Mouse (Mus musculus) hindbrain, embryonic 12.5 days (tissue): ENCODE data around the gene Upk1b. TPM values are rescaled to one million over a fixed set of nuclear protein-coding genes. Genes with fewer than 3 reads are reported as not detected.
"Not testable (repeated sequence)": the region's sequence is repeated elsewhere in the genome, so short reads cannot be mapped to it uniquely, and the experiment has no call there.

Source experiments
- ATAC-seq: fragments of 200-750 bp; cut with Nextera tagmentation; 2 replicates; pipeline ENCODE4 v1.8.0; 2017; ENCODE audit warnings: moderate TSS enrichment; ENCODE audit not compliant: low FRiP score
- H3K27ac ChIP-seq: fragments of 300-500 bp; sonication (generic); 2 replicates; pipeline ENCODE4 v1.5.1; 2016; ENCODE audit warnings: mild to moderate bottlenecking
- H3K27me3 ChIP-seq: fragments of 300-500 bp; sonication (generic); 2 replicates; pipeline ENCODE4 v1.6.1; 2016; ENCODE audit warnings: mild to moderate bottlenecking
- H3K36me3 ChIP-seq: fragments of 300-500 bp; sonication (generic); 2 replicates; pipeline ENCODE4 v1.6.1; 2016; ENCODE audit warnings: mild to moderate bottlenecking
- H3K4me1 ChIP-seq: fragments of 300-500 bp; sonication (generic); 2 replicates; pipeline ENCODE4 v1.6.1; 2016
- H3K4me2 ChIP-seq: fragments of 300-500 bp; sonication (generic); replicated peaks from 2 replicates; pipeline ENCODE4 v1.6.1; 2016; ENCODE audit warnings: mild to moderate bottlenecking
- H3K4me3 ChIP-seq: fragments of 300-500 bp; sonication (generic); 2 replicates; pipeline ENCODE4 v1.5.1; 2016; ENCODE audit warnings: mild to moderate bottlenecking
- H3K9ac ChIP-seq: fragments of 300-500 bp; sonication (generic); 2 replicates; pipeline ENCODE4 v1.6.1; 2016; ENCODE audit warnings: mild to moderate bottlenecking, moderate library complexity
- H3K9me3 ChIP-seq: fragments of 300-500 bp; sonication (generic); replicated peaks from 2 replicates; pipeline ENCODE4 v1.6.1; 2016; ENCODE audit warnings: mild to moderate bottlenecking
- WGBS: fragments of 180-500 bp; shearing (Covaris S2); methylation state at CpG from one replicate; pipeline ENCODE4 v1.1.7; 2016; 5-methylcytosine and 5-hydroxymethylcytosine counted together
- polyA plus RNA-seq: library from polyadenylated mRNA; unstranded; fragments of >200 nt; fragmentation: Nextera tagmentation; extraction: Ambion mirVana; gene quantifications from 2 replicates; pipeline ENCODE4 v1.2.1, GENCODE M21; 2016

Gene Upk1b
- 3.2 and 3.8 TPM in 2 replicates for polyA plus RNA-seq

GRCm38 (mm10) chr16:38800091-38800490 lies at the start of gene Upk1b:
Gene Upk1b (minus strand): TSS chr16:38800328.
- 54% methylated on average over 10 of the region's 10 CpGs for WGBS
- Histone ChIP-seq H3K27ac (no peak within 1 kb of the TSS), H3K4me2 (no peak within 1 kb of the TSS), H3K9ac (no peak within 1 kb of the TSS), H3K4me3 (no peak within 1 kb of the TSS), H3K4me1 (no peaks in the 10 kb centered on the region), H3K36me3 (no peaks in the 10 kb centered on the region), H3K9me3 (no peaks in the 10 kb centered on the region), H3K27me3 (no peaks in the 10 kb centered on the region)
- ATAC-seq: no peak

GRCm38 (mm10) chr16:38828649-38829048 lies 28.5 kb upstream of the Upk1b start, which contains the start of gene 4930435E12Rik:
Gene 4930435E12Rik (minus strand): TSS chr16:38828749.
- ATAC-seq: no peak
- no peak within 1 kb of the TSS for H3K4me2 ChIP-seq

DNA sequence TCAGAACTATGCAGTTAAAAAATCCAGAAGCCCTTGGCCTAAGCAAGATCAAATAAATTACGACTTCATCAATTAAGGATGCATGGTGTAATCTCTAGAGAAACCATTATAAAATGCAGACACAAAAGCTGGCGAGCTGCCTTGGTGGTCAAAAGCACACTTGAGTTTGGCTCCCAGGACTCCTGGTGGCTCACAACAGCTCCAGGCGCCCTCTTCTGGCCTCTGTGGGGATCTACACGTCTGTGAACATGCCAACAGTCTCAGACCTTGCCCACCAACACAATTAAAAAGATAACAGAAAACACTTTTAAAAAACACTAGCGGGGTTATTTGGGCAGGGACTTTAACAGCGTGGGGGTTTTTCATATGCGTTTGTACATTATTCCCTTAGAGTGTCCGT lies 12.4 kb upstream of the Upk1b start:
- H3K4me2 ChIP-seq: no peak overlapping the region
- no peaks in the 10 kb centered on the region for H3K9me3 ChIP-seq
- H3K9ac ChIP-seq: no peak overlapping the region
- 34% methylated on average over 8 of the region's 8 CpGs for WGBS
- H3K27ac ChIP-seq: no peak overlapping the region
- peaks cover 10% of the 10 kb centered on the region for H3K4me1 ChIP-seq
- ATAC-seq: no peak
- no peaks in the 10 kb centered on the region for H3K36me3 ChIP-seq
- H3K27me3 ChIP-seq: no peaks in the 10 kb centered on the region
- H3K4me3 ChIP-seq: no peak overlapping the region

More at GRCm38 (mm10) chr16:38828649-38829048, 28.5 kb upstream of the Upk1b start, which contains the start of gene 4930435E12Rik:
- H3K27me3 ChIP-seq: no peaks in the 10 kb centered on the region
- no peak within 1 kb of the TSS for H3K27ac ChIP-seq
- H3K4me1 ChIP-seq: no peaks in the 10 kb centered on the region
- H3K36me3 ChIP-seq: no peaks in the 10 kb centered on the region
- no peak within 1 kb of the TSS for H3K4me3 ChIP-seq
- H3K9me3 ChIP-seq: no peaks in the 10 kb centered on the region
- no peak within 1 kb of the TSS for H3K9ac ChIP-seq
- 92% methylated on average over 3 of the region's 3 CpGs for WGBS

- 83% methylated on average over 5 of the region's 5 CpGs for WGBS
- Histone ChIP-seq H3K9ac (no peak overlapping the region), H3K36me3 (no peaks in the 10 kb centered on the region), H3K4me1 (no peaks in the 10 kb centered on the region), H3K4me2 (no peak overlapping the region), H3K27ac (no peak overlapping the region), H3K4me3 (no peak overlapping the region), H3K9me3 (no peaks in the 10 kb centered on the region), H3K27me3 (no peaks in the 10 kb centered on the region)
- no peak for ATAC-seq
These were observed 10.1 kb upstream of the Upk1b start for GRCm38 (mm10) chr16:38810196-38810595.

DNA sequence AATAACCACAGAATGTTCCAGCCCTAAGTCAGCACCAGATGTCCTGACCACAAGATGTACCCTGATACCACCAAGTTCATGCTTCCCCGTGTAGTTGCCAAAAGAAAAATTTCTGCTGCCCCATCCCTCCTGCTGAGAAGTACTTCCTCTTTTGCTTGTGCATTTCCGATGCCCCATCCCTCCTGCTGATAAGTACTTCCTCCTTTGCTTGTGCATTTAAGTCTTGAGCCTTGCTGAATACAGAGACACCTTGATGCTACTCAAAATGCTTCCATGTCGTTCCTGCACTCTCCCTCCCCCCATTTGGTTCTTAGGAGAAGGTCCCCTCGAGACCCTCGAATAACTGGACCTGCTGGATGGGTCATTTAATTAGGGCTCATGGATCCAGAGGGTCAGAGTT lies 7.7 kb upstream of the Upk1b start:
- not testable (repeated sequence) for H3K36me3 ChIP-seq, H3K4me2 ChIP-seq, ATAC-seq, H3K27me3 ChIP-seq, H3K27ac ChIP-seq, H3K4me1 ChIP-seq, H3K4me3 ChIP-seq, H3K9ac ChIP-seq, H3K9me3 ChIP-seq
- 84% methylated on average over 5 of the region's 5 CpGs for WGBS

DNA sequence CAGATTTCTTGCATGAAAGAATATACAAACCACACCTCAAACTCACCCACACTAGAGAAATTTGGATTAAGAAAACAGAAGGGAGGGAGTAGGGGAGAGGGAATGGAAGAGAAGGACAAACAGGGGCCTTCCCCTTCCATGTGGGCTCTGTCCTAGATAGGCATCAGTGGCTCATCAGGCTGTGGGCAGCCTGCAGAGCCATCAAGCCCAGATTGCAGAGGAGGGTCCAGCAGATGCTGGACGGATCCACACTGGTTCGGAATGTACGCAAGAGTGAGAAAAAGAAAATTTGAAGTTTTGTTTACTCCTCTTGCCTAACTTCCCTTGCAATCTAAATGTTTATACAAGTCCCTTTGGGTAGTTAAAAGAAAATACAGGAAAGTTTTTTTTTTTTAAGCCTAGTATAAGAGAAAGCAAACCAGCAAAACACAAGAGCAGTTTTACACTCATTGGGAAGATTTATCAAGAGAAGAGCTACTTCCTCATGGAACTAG lies 1.1 kb downstream of the Upk1b start:
- WGBS: 80% methylated on average over 3 of the region's 3 CpGs
- ATAC-seq: no peak
- no peaks in the 10 kb centered on the region for H3K9me3 ChIP-seq

DNA sequence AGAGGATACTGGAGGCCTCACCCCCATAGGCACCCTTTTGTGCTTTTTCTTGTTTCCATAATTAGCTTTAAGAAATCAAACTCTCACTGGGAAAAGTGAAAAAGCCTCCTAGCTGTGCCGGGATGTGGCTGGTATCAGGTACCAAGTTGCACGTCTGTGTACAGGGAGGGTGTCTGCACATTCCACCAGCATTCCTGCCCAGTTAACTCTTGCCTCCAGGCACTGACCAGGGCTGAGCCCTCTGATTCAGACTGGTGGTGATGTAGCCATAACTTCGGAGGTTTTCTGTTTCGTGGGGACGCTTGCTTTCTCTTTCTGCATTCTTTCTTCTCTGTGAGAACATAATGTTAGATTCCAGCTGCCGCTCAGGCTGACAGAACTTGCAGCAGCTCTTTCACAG lies 7.0 kb downstream of the Upk1b start:
- Histone ChIP-seq H3K4me1 (0 out of 2 replicates have a peak, but pooled peaks cover 4% of the 10 kb centered on the region), H3K27me3 (no peaks in the 10 kb centered on the region), H3K36me3 (no peaks in the 10 kb centered on the region), H3K4me3 (no peak overlapping the region), H3K9me3 (no peaks in the 10 kb centered on the region), H3K27ac (no peak overlapping the region), H3K9ac (no peak overlapping the region), H3K4me2 (no peak overlapping the region)
- ATAC-seq: no peak
- WGBS: 62% methylated on average over 6 of the region's 6 CpGs

More for the DNA sequence above, 1.1 kb downstream of the Upk1b start:
- H3K36me3 ChIP-seq: no peaks in the 10 kb centered on the region
- H3K27me3 ChIP-seq: no peaks in the 10 kb centered on the region
- H3K27ac ChIP-seq: no peak overlapping the region
- H3K4me3 ChIP-seq: no peak overlapping the region
- no peak overlapping the region for H3K4me2 ChIP-seq
- H3K4me1 ChIP-seq: no peaks in the 10 kb centered on the region
- H3K9ac ChIP-seq: no peak overlapping the region

GRCm38 (mm10) chr16:38789966-38790365 lies 10.2 kb downstream of the Upk1b start:
- no peak for ATAC-seq
- 0 out of 2 replicates have a peak, but pooled peaks cover 4% of the 10 kb centered on the region for H3K4me1 ChIP-seq
- H3K36me3 ChIP-seq: no peaks in the 10 kb centered on the region
- WGBS: 92% methylated on average over 3 of the region's 3 CpGs
- no peak overlapping the region for H3K4me2 ChIP-seq
- H3K27ac ChIP-seq: no peak overlapping the region
- H3K27me3 ChIP-seq: no peaks in the 10 kb centered on the region
- H3K4me3 ChIP-seq: no peak overlapping the region
- no peaks in the 10 kb centered on the region for H3K9me3 ChIP-seq
- no peak overlapping the region for H3K9ac ChIP-seq

DNA sequence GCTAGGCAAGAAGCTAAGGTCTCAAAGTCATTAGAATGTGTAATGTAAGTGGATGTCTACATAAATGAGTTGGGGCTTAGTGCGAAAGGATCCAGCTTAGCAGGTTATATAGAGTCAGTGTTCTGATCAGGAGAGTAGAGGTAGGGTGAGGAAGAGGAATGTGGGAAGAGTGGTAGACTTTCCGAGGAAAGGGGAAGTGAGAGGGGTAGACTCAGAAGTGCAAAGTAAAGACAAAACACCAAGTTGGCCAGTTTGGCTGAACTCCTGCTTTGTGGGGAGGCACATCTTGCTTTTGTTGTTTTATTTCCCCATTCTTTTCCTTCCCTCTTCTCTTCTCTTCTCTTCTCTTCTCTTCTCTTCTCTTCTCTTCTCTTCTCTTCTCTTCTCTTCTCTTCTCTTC lies 11.1 kb downstream of the Upk1b start:
- 0 out of 2 replicates have a peak, but pooled peaks cover 6% of the 10 kb centered on the region for H3K4me1 ChIP-seq
- H3K36me3 ChIP-seq: no peaks in the 10 kb centered on the region
- WGBS: 91% methylated on average over 2 of the region's 2 CpGs
- no peak overlapping the region for H3K9ac ChIP-seq
- no peak overlapping the region for H3K4me2 ChIP-seq
- no peak overlapping the region for H3K27ac ChIP-seq
- H3K27me3 ChIP-seq: no peaks in the 10 kb centered on the region
- no peaks in the 10 kb centered on the region for H3K9me3 ChIP-seq
- ATAC-seq: no peak
- H3K4me3 ChIP-seq: no peak overlapping the region

- no peak overlapping the region for H3K4me2 ChIP-seq
- WGBS: 76% methylated on average over 7 of the region's 7 CpGs
- H3K4me3 ChIP-seq: no peak overlapping the region
- 0 out of 2 replicates have a peak, but pooled peaks cover 6% of the 10 kb centered on the region for H3K4me1 ChIP-seq
- H3K27me3 ChIP-seq: no peaks in the 10 kb centered on the region
- H3K36me3 ChIP-seq: no peaks in the 10 kb centered on the region
- ATAC-seq: no peak
- no peaks in the 10 kb centered on the region for H3K9me3 ChIP-seq
- no peak overlapping the region for H3K27ac ChIP-seq
- H3K9ac ChIP-seq: no peak overlapping the region
These were observed 14.8 kb downstream of the Upk1b start for GRCm38 (mm10) chr16:38785301-38785700.

DNA sequence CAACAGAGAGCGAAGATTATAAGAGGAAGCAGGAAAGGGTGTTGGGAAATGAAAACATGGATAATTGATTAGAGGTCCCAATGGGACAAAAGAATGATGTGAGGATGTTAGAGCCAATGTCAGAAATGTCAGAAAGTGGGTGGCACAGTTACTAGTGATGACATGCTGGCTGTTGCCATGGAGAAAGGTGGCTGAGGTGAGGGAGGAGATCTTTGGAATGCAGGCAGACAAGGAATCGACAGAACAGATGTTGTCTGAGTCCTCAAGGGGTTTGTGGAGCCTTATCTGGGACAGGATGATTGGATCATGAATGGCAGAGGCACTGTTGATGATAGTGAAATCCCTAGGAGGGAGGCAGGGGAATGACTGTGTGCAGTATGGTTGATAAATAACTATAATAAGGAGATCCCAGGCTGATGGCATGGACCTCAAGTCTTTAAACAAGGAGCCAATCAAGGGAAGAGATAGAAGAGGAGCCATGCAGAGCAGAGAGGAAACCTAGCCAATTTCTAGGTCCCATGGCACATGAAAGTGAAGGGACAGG lies 17.5 kb downstream of the Upk1b start:
- 0 out of 2 replicates have a peak, but pooled peaks cover 6% of the 10 kb centered on the region for H3K4me1 ChIP-seq
- H3K27ac ChIP-seq: no peak overlapping the region
- no peak overlapping the region for H3K4me2 ChIP-seq
- H3K27me3 ChIP-seq: no peaks in the 10 kb centered on the region
- H3K4me3 ChIP-seq: no peak overlapping the region
- ATAC-seq: no peak
- no peaks in the 10 kb centered on the region for H3K36me3 ChIP-seq
- H3K9ac ChIP-seq: no peak overlapping the region
- 50% methylated on average over 2 of the region's 2 CpGs for WGBS
- H3K9me3 ChIP-seq: no peaks in the 10 kb centered on the region

- H3K4me3 ChIP-seq: no peak overlapping the region
- H3K9me3 ChIP-seq: no peaks in the 10 kb centered on the region
- H3K27me3 ChIP-seq: no peaks in the 10 kb centered on the region
- ATAC-seq: no peak
- H3K9ac ChIP-seq: no peak overlapping the region
- H3K36me3 ChIP-seq: no peaks in the 10 kb centered on the region
- 0 out of 2 replicates have a peak, but pooled peaks cover 6% of the 10 kb centered on the region for H3K4me1 ChIP-seq
- no peak overlapping the region for H3K27ac ChIP-seq
- H3K4me2 ChIP-seq: no peak overlapping the region
- 79% methylated on average over 2 of the region's 2 CpGs for WGBS
These were observed 18.2 kb downstream of the Upk1b start for GRCm38 (mm10) chr16:38781946-38782345.

GRCm38 (mm10) chr16:38780960-38781572 lies 19.1 kb downstream of the Upk1b start:
- Histone ChIP-seq H3K4me2 (no peak overlapping the region), H3K9ac (no peak overlapping the region), H3K9me3 (no peaks in the 10 kb centered on the region), H3K4me1 (0 out of 2 replicates have a peak, but pooled peaks cover 6% of the 10 kb centered on the region), H3K27ac (no peak overlapping the region), H3K27me3 (no peaks in the 10 kb centered on the region), H3K4me3 (no peak overlapping the region), H3K36me3 (no peaks in the 10 kb centered on the region)
- ATAC-seq: no peak
- 94% methylated on average over 7 of the region's 7 CpGs for WGBS
